Mouse (Mus musculus) ovary, postnatal 14 days (tissue): ENCODE measurements around the gene Orai3.
A peak's percentile ranks its signal among the peaks of the same experiment; 100 is the strongest.
"Not testable (repeated sequence)": the region's sequence is repeated elsewhere in the genome, so short reads cannot be mapped to it uniquely, and the experiment has no call there.

Source experiments
- DNase-seq: peaks from one replicate; pipeline ENCODE4 v3.0.0; 2022; ENCODE audit warnings: low spot score

Gene Orai3

GRCm38 (mm10) chr7:127769651-127770038, at the start of gene Orai3:
Gene Orai3 (plus strand): TSS chr7:127769815.
- DNase-seq = peak; percentile 80

DNA sequence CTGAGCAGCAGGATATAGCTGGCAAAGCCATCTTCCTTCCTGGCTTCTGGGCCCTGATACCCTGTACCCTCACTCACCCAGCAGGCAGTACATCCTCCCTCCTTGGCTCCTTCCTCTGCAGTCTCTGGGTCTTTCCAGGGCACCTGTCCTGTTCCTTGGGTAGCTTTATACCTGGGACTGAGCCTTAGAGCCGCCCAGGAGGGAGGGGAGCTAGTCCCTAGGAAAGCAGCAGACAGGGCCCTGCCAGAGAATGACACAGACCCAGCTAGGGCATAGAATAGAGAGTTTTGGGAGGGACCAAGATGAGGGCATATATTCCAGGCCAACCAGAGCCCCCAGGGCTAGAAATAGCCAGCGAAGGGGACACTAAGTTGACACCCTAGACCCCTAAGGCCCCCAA, 44.1 kb upstream of the Orai3 start:
- no peak for DNase-seq

DNA sequence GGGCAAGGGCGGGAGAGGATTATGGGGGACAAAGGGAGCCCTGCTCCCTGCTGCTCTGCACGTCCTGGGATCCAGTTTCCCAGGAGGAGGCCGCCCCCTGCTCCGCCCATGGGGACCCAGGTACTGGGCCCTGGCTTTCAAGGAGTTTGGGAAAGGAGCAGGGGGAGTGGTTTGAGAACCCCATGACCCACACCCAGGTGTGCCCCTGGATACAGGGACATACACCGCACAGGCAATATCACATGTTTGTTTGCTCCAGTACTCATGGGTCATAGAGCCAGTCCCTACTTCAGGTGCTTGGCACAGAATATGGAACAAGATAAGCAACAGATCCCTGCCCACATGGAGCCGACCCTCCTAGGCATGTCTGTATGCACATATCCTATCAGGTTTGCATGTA, 43.7 kb upstream of the Orai3 start:
- no peak for DNase-seq

- no peak for DNase-seq
Measured at GRCm38 (mm10) chr7:127727898-127728297, 41.7 kb upstream of the Orai3 start.

DNA sequence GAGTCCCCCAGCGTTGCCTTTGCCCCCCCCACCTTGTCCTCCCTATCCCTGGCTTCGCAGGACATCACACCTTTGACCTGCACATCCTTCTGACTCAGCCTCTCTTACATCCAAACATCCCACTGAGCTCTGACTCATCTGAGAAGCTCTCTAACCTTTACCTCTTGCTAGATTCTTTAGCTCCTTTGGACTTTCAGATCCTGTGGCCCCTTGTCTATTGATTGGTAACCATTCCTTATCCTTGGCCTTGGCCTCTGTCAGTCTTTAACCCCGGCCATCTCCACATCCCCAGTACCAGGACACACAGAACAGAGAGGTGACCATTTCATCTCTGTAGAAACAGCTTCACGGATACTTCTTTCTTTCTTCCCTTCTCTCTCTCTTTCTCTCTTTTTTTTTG, 39.4 kb upstream of the Orai3 start:
- DNase-seq = no peak

GRCm38 (mm10) chr7:127732066-127732465, 37.5 kb upstream of the Orai3 start, which contains the start of gene Ctf2:
Gene Ctf2 (minus strand): TSS chr7:127732166.
- DNase-seq = not testable (repeated sequence)

DNA sequence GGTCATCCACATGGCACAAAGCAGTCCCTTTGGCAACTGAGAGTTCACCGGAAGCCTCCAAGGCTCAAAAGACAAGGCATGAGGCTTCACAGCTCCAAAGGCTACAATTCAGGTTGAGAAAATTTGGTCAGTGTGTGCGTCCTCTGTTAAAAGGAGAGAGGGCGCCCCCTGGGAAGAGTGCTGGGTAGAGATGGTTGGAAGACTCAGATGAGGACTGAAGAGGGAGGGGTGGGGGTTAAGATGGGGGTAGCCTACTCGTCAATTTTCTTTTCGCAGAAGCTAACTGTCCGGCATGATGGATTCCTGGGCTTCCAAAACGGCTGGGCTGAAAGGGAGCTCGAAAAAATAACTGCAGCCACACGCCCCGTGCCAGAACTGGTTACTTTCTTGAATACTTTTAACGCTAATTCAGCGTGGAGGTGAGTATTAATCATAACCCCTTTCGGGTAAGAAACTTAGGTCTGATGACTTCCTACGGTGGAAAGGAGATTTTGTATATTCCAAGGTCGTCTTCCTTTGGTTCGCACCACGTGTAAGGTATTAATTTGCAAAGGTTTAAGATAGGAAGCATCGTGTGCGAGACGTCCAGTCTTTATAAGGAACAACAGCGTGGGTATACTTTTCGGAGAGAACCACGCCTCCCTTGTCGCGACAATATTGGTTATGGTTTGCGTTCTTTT, 25.1 kb upstream of the Orai3 start, which contains the start of gene Fbxl19:
Gene Fbxl19, plus strand, starts transcription at position 178 of the 680 bp plus-strand sequence.
- DNase-seq = peak; percentile 60

- DNase-seq = peak; percentile 78
Measured at GRCm38 (mm10) chr7:127745251-127745651, 24.4 kb upstream of the Orai3 start.

GRCm38 (mm10) chr7:127745652-127746493, 23.7 kb upstream of the Orai3 start:
- peak; percentile 88 for DNase-seq

- no peak for DNase-seq
Measured at GRCm38 (mm10) chr7:127746494-127747491, 22.8 kb upstream of the Orai3 start.

DNA sequence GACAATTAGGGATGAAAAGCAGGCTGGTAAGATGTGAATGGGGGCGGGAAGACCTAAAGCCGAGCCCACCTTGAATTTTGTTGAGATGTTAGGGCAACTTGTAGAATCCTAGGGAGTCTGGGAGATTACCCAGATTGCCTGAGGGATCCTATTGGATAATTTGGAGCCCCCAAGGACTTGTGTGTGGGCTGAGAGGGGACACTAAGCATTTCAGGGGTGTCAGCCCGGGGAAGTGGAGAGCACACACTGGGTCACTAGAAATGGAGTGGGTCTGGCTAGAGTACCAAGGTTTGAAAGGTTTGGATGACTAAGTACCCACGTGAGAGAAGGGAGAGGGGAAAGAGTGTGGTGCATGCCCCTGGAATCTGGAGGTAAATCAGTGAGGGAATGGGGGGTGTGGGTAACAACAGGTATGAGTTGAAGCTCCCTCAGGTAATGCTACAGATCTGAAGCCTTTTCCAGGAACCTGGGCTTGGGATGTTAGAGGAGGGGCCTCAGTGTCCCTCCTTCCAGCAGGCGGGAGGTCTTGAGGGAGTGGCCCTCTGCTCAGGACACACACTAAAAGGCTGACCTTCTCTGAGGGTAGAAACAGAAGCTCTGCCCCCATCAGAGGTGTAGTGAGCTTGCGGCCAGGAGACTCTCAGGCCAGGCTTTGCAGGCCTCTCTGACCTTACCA, 21.9 kb upstream of the Orai3 start:
- no peak for DNase-seq

DNA sequence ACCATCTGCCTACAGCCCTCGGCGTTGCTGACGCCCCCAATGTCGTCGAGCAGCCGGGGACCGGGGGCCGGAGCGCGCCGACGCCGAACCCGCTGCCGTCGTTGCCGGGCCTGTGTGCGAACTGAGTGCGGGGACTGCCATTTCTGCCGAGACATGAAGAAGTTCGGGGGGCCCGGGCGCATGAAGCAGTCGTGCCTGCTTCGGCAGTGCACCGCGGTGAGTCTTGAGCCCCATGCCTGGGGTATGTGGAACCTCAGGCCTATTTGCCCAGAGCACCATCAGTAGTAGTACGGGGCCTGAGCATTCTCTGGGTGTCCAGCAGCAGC, 21.4 kb upstream of the Orai3 start:
- DNase-seq = no peak

GRCm38 (mm10) chr7:127750131-127751127, 19.2 kb upstream of the Orai3 start:
- no peak for DNase-seq

- DNase-seq = no peak
Measured at GRCm38 (mm10) chr7:127751619-127752018, 18.0 kb upstream of the Orai3 start.

- no peak for DNase-seq
Measured at GRCm38 (mm10) chr7:127752069-127752468, 17.5 kb upstream of the Orai3 start.

DNA sequence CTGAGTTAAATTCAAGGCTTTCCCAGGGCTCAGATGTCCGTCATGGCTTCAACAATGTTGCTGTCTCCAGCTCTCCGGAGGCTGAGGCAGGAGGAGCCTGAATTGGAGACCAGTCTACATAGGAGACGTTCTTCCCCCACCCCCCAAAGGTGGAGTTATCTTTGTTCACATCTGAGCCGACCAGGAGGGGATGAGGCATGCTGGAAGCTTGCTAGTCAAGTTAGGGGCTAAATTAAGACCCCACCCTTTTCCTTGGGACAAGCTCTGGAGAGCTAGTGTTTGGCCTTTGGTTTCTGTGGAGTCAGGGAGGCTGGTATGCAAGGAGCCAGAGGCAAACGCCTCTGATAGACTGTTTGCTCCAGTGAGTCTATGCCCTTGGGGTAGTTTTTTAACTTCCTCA, 16.5 kb upstream of the Orai3 start:
- no peak for DNase-seq

GRCm38 (mm10) chr7:127753741-127754140, 15.9 kb upstream of the Orai3 start:
- DNase-seq = no peak

DNA sequence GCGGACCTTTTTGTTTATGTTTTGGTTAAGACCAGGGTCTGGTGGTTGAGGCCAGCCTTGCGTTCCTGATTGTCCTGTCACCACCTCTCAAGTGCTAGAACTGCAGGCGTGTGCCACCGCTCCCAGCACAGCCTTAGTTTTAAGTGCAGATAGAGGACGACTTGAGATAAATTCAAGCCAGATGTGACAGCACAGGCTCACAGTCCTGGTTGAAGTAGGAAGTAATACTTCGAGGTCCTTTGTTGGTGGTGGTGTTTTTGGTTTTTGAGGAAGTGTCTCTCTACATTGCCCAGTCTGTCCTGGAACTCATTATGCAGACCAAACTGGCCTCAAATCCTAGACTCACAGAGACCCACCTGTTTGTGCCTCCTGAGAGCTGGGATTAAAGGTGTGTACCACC, 9.9 kb upstream of the Orai3 start:
- no peak for DNase-seq

DNA sequence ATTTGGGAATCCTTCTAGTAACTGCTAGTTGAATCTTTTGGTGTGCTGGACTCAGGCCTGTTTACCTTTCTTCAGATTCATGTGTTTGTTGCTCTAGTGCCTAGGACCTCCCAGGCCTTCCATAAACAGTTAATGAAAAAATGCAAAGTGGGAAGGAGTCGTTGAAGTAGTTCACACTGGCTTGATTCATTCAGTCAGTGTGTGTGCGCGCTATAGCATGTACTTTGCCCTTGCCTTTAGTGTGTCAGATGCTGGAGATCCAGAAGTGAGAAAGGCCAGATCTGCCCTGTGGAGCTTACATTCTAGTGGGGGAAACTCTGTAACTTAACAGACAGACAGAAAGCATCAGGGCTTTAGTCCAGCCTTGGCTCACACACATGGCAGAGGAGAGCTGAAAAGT, 9.1 kb upstream of the Orai3 start:
- DNase-seq = no peak

DNA sequence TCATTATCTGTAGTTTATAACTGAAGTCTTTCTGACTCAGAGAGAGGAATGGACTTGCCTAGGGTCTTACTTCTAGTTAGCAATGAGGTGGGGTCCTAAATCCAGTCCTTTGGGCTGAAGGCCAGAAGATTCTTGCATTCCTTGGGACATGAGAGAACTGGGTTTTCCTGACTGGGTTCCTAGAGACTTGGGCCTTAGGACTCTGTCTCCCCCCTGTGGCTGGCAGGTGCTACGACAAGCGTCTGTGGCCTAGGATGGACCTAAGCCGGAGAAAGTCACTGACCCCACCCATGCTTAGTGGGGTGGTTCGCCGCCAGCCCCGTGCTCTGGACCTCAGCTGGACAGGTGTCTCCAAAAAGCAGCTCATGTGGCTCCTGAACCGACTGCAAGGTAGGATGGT, 8.6 kb upstream of the Orai3 start:
- peak; percentile 66 for DNase-seq
